Mouse (Mus musculus) MEL (cell line): ENCODE measurements at regions not wholly inside any gene's neighbourhood (a gene's known extent, or its start where the extent isn't known, plus 50 kb on each side); places are given as distances from the start of the nearest gene placed in this dataset.

ENCODE experiments used
- DNase-seq: peaks from one replicate; pipeline ENCODE4 v3.0.0; 2011; ENCODE audit warnings: low read depth, low spot score
- H3K27ac ChIP-seq: 2 replicates; pipeline ENCODE4 v1.5.1; 2012; ENCODE audit warnings: low read depth, mild to moderate bottlenecking, control low read depth, low read length, moderate library complexity; ENCODE audit not compliant: control insufficient read depth
- H3K27me3 ChIP-seq, 2 experiments: fragments of 150-350 bp in 1 of 2; sonication (generic) in 1 of 2; 2 replicates each; pipeline ENCODE4 v1.6.1; 2012; ENCODE audit warnings: low read length in 2 of 2, mild to moderate bottlenecking in 2 of 2, improper control_type of control experiment in 1 of 2, moderate library complexity in 1 of 2; ENCODE audit not compliant: insufficient read depth in 2 of 2, control insufficient read depth in 1 of 2
- H3K36me3 ChIP-seq, 2 experiments: 2 replicates each; pipeline ENCODE4 v1.6.1; 2012 to 2014; ENCODE audit warnings: low read length in 2 of 2, improper control_type of control experiment in 1 of 2, inconsistent platforms in 1 of 2, mild to moderate bottlenecking in 1 of 2; ENCODE audit not compliant: insufficient read depth in 2 of 2, control insufficient read depth in 1 of 2
- H3K4me1 ChIP-seq, 2 experiments: fragments of 150-350 bp in 1 of 2; sonication (generic) in 1 of 2; 2 replicates each; pipeline ENCODE4 v1.6.1; 2012; ENCODE audit warnings: low read length in 2 of 2, improper control_type of control experiment in 1 of 2, mild to moderate bottlenecking in 1 of 2; ENCODE audit not compliant: insufficient read depth in 2 of 2, control insufficient read depth in 1 of 2
- H3K4me3 ChIP-seq, 2 experiments: fragments of 150-350 bp in 1 of 2; sonication (generic) in 1 of 2; 2 replicates each; pipeline ENCODE4 v1.5.1; 2012; ENCODE audit warnings: low read depth in 2 of 2, low read length in 2 of 2, mild to moderate bottlenecking in 2 of 2, moderate library complexity in 2 of 2, control low read depth in 1 of 2, improper control_type of control experiment in 1 of 2; ENCODE audit not compliant: control insufficient read depth in 1 of 2, insufficient read depth in 1 of 2
- H3K79me2 ChIP-seq: 2 replicates; pipeline ENCODE4 v1.6.1; 2012; ENCODE audit warnings: mild to moderate bottlenecking, low read length, moderate library complexity; ENCODE audit not compliant: control insufficient read depth, poor library complexity, insufficient read depth
- H3K9ac ChIP-seq: 2 replicates; pipeline ENCODE4 v1.6.1; 2012; ENCODE audit warnings: low read depth, mild to moderate bottlenecking, control low read depth, low read length, moderate library complexity; ENCODE audit not compliant: control insufficient read depth, poor library complexity, severe bottlenecking
- H3K9me3 ChIP-seq: fragments of 150-350 bp; sonication (generic); replicated peaks from 2 replicates; pipeline ENCODE4 v1.6.1; 2012; ENCODE audit warnings: mild to moderate bottlenecking, low read length, improper control_type of control experiment, moderate library complexity; ENCODE audit not compliant: insufficient read depth
- CHD2 ChIP-seq: IDR thresholded peaks from 2 replicates; pipeline ENCODE4 v1.6.1; 2011; ENCODE audit warnings: low read length, improper control_type of control experiment
- CTCF ChIP-seq, 3 experiments: IDR thresholded peaks in 2 of 3; conservative IDR thresholded peaks in 1 of 3; 2 replicates each; pipeline ENCODE4 v1.5.1; 2011 to 2012; ENCODE audit warnings: low read length in 3 of 3, low read depth in 2 of 3, mild to moderate bottlenecking in 2 of 3, improper control_type of control experiment in 1 of 3, inconsistent platforms in 1 of 3, mixed read lengths in 1 of 3, moderate library complexity in 1 of 3; ENCODE audit not compliant: control insufficient read depth in 1 of 3, insufficient read depth in 1 of 3, poor library complexity in 1 of 3, severe bottlenecking in 1 of 3
- E2F4 ChIP-seq: IDR thresholded peaks from 2 replicates; pipeline ENCODE4 v1.6.1; 2011; ENCODE audit warnings: low read depth, low read length, improper control_type of control experiment, borderline replicate concordance
- ELF1 ChIP-seq: IDR thresholded peaks from 2 replicates; pipeline ENCODE4 v1.6.1; 2014; ENCODE audit warnings: low read depth, mild to moderate bottlenecking, inconsistent platforms, low read length, improper control_type of control experiment, moderate library complexity
- GABPA ChIP-seq: IDR thresholded peaks from 2 replicates; pipeline ENCODE4 v1.6.1; 2012; ENCODE audit warnings: low read depth, mild to moderate bottlenecking, inconsistent platforms, low read length, improper control_type of control experiment, moderate library complexity
- HCFC1 ChIP-seq: IDR thresholded peaks from 2 replicates; pipeline ENCODE4 v1.6.1; 2012; ENCODE audit warnings: low read depth, mild to moderate bottlenecking, inconsistent platforms, low read length, improper control_type of control experiment, moderate library complexity
- KAT2A ChIP-seq: conservative IDR thresholded peaks from 2 replicates; pipeline ENCODE4 v1.6.1; 2012; ENCODE audit warnings: low read depth, low read length, improper control_type of control experiment, inconsistent platforms
- MAX ChIP-seq: IDR thresholded peaks from 2 replicates; pipeline ENCODE4 v1.6.1; 2011; ENCODE audit warnings: low read length, improper control_type of control experiment
- MEF2A ChIP-seq: IDR thresholded peaks from 2 replicates; pipeline ENCODE4 v1.6.1; 2014; ENCODE audit warnings: low read depth, mild to moderate bottlenecking, inconsistent platforms, low read length, improper control_type of control experiment; ENCODE audit not compliant: poor library complexity, insufficient replicate concordance, severe bottlenecking; ENCODE audit errors: extremely low read depth
- MYB ChIP-seq: IDR thresholded peaks from 2 replicates; pipeline ENCODE4 v1.6.1; 2011; ENCODE audit warnings: mild to moderate bottlenecking, low read depth, low read length, improper control_type of control experiment
- MYC ChIP-seq: IDR thresholded peaks from 2 replicates; pipeline ENCODE4 v1.6.1; 2011; ENCODE audit warnings: low read depth, mild to moderate bottlenecking, low read length, improper control_type of control experiment, moderate library complexity
- NRF1 ChIP-seq: IDR thresholded peaks from 2 replicates; pipeline ENCODE4 v1.6.1; 2014; ENCODE audit warnings: low read depth, mild to moderate bottlenecking, inconsistent platforms, low read length, improper control_type of control experiment, moderate library complexity; ENCODE audit not compliant: poor library complexity, insufficient read depth, severe bottlenecking
- POLR2A ChIP-seq, 2 experiments: IDR thresholded peaks; 2 replicates each; pipeline ENCODE4 v1.6.1; 2011 to 2012; ENCODE audit warnings: low read length in 2 of 2, mild to moderate bottlenecking in 2 of 2, control low read depth in 1 of 2, improper control_type of control experiment in 1 of 2, low read depth in 1 of 2, moderate library complexity in 1 of 2; ENCODE audit not compliant: control insufficient read depth in 1 of 2, insufficient read depth in 1 of 2, poor library complexity in 1 of 2
- RAD21 ChIP-seq: IDR thresholded peaks from 2 replicates; pipeline ENCODE4 v1.6.1; 2011; ENCODE audit warnings: mild to moderate bottlenecking, low read depth, low read length, improper control_type of control experiment
- SIN3A ChIP-seq: IDR thresholded peaks from 2 replicates; pipeline ENCODE4 v1.6.1; 2012; ENCODE audit warnings: low read length, improper control_type of control experiment, inconsistent platforms
- SMC3 ChIP-seq: IDR thresholded peaks from 2 replicates; pipeline ENCODE4 v1.6.1; 2011; ENCODE audit warnings: low read depth, low read length, improper control_type of control experiment
- TAL1 ChIP-seq: IDR thresholded peaks from 2 replicates; pipeline ENCODE4 v1.6.1; 2012; ENCODE audit warnings: mild to moderate bottlenecking, inconsistent platforms, low read length, moderate library complexity, mixed read lengths
- TBP ChIP-seq: IDR thresholded peaks from 2 replicates; pipeline ENCODE4 v1.8.0; 2011; ENCODE audit warnings: low read depth, low read length, improper control_type of control experiment
- TCF12 ChIP-seq: IDR thresholded peaks from 2 replicates; pipeline ENCODE4 v1.6.1; 2014; ENCODE audit warnings: low read depth, mild to moderate bottlenecking, inconsistent platforms, low read length, improper control_type of control experiment, moderate library complexity
- ZC3H11A ChIP-seq: IDR thresholded peaks from 2 replicates; pipeline ENCODE4 v1.6.1; 2012; ENCODE audit warnings: low read depth, mild to moderate bottlenecking, inconsistent platforms, low read length, improper control_type of control experiment
- ZKSCAN1 ChIP-seq: IDR thresholded peaks from 2 replicates; pipeline ENCODE4 v1.6.1; 2012; ENCODE audit warnings: low read depth, mild to moderate bottlenecking, inconsistent platforms, low read length, improper control_type of control experiment, moderate library complexity
- ZNF384 ChIP-seq: IDR thresholded peaks from 2 replicates; pipeline ENCODE4 v1.6.1; 2012; ENCODE audit warnings: low read depth, mild to moderate bottlenecking, inconsistent platforms, low read length, improper control_type of control experiment

DNA sequence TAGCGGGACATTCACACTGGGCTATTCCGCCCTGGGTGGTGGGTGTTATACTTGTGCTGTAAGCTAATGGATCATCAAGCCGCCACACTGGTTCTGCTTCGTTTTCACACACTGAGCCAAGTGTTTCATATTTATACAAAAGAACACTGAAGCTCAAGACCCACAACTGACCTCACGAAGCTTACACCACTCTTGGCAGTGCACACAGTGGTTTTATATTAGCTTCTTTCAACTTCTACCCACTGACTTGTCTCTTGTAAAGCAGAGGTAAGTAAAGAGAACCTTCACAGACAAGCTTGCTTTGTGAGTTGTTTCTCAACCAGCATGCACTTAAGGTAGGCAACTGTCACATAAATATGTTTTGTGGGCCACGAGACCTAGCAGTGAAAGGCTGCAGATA lies 106.9 kb downstream of the 1190002N15Rik start:
- Histone ChIP-seq H3K9me3 (no peaks in the 10 kb centered on the region), H3K4me3 (no peak overlapping the region), H3K79me2 (no peaks in the 10 kb centered on the region), H3K4me1 (no peaks in the 10 kb centered on the region), H3K36me3 (no peaks in the 10 kb centered on the region), H3K27me3 (no peaks in the 10 kb centered on the region), H3K27ac (no peak overlapping the region), H3K9ac (no peak overlapping the region)
- no peak for DNase-seq
- TF ChIP-seq POLR2A (IDR thresholded peaks at IDR 0.05; ENCODE audit: control insufficient read depth in 1 of 2, insufficient read depth in 1 of 2, low read depth in 1 of 2, low read length in 2 of 2, poor library complexity in 1 of 2) (no peak), MAX (no peak), SIN3A (no peak), KAT2A (no peak), CHD2 (no peak), HCFC1 (no peak)

DNA sequence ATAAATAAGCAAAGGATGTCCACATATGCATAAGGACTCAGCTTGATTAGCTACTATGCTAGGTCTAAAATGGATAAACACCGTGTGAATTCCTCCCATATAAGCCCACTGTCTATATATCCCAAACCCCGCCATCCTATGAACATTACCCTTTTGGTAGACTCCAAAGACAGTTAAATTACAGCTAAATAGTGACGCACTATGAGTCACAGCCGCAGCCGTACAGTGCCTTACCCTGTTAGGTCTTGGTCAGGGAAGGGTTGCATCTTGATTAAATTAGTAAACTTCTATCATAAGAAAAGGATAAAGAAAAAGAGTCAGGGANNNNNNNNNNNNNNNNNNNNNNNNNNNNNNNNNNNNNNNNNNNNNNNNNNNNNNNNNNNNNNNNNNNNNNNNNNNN lies 111.1 kb downstream of the 1190002N15Rik start:
- TF ChIP-seq CTCF (IDR thresholded peaks at IDR 0.05 in 2 of 3, conservative IDR thresholded peaks at IDR 0.05 in 1 of 3; ENCODE audit: control insufficient read depth in 1 of 3, insufficient read depth in 1 of 3, low read depth in 2 of 3, low read length in 3 of 3, poor library complexity in 1 of 3, severe bottlenecking in 1 of 3) (no peak), ELF1 (no peak), MEF2A (no peak), NRF1 (no peak), MYB (no peak), CHD2 (no peak), ZKSCAN1 (no peak), ZC3H11A (no peak), GABPA (no peak), E2F4 (no peak), RAD21 (no peak), MYC (no peak), SMC3 (no peak), TCF12 (no peak), MAX (no peak), TAL1 (no peak), TBP (no peak), ZNF384 (no peak)
- no peaks in the 10 kb centered on the region for H3K9me3 ChIP-seq

More for the DNA sequence above, 111.1 kb downstream of the 1190002N15Rik start:
- no peak for DNase-seq
- H3K27ac ChIP-seq, result no peak overlapping the region
- H3K9ac ChIP-seq, result no peak overlapping the region
- H3K27me3 ChIP-seq, result no peaks in the 10 kb centered on the region
- no peaks in the 10 kb centered on the region for H3K79me2 ChIP-seq
- H3K36me3 ChIP-seq, result no peaks in the 10 kb centered on the region
- no peak overlapping the region for H3K4me3 ChIP-seq
- H3K4me1 ChIP-seq, result no peaks in the 10 kb centered on the region
